Mouse (Mus musculus): ENCODE data around the gene Rnf186.

DNA sequence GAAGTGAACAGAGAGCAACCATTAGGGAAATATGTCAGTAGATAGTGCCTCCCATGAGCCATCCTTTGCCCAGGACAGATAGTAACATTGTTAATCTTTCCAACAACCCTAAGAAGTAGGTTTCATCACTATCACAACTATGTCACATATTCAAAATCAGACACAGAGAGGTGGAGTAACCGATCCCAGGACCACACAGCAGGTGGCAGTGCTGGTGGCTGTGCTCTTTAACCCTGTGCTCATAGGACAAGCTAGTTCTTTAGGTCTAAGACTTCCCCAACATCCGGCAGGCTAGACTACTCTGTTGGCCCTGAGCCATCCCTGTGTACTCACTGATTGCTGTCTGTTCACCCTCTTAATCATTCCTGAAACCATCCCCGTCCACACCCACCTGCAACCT lies 27.5 kb downstream of the Rnf186 start:
- TF ChIP-seq POLR2A (IDR thresholded peaks at IDR 0.05; ENCODE audit: insufficient read depth, low read depth, low read length) (no peak), CTCF (IDR thresholded peaks at IDR 0.05; ENCODE audit: insufficient read depth, low read depth, low read length) (no peak)
